Mouse (Mus musculus) stomach, postnatal 0 days (tissue): ENCODE data around the gene Spata17.

Experiments
- CTCF ChIP-seq: IDR thresholded peaks from 2 replicates; pipeline ENCODE4 v1.5.1; 2016; ENCODE audit warnings: antibody characterized with exemption, low read depth, mild to moderate bottlenecking, moderate library complexity
- EP300 ChIP-seq: optimal IDR thresholded peaks from 2 replicates; pipeline ENCODE3; 2016; ENCODE audit warnings: antibody characterized with exemption

DNA sequence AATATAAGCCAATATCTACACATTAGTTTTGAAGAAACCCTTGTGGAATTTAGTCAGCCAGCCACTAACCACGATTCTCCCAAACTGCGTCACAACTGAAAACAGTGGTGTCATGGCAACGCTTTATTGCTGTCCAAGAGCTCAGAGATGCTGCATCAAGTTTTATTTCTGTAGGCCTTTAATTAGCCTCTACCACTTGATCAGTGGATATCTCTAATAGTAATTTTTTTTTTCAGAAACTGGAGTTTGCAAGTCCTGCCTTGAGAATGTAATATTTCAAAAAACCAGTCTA is 138.3 kb downstream of the Spata17 start:
- no peak for TF ChIP-seq CTCF
- no peak for TF ChIP-seq EP300
